Mouse (Mus musculus) ES-E14 (cell line): ENCODE measurements at regions not wholly inside any gene's neighbourhood (a gene's known extent, or its start where the extent isn't known, plus 50 kb on each side); places are given as distances from the start of the nearest gene placed in this dataset.

Experiments
- DNase-seq: peaks from one replicate; pipeline ENCODE4 v3.0.0-alpha.2; 2013; ENCODE audit warnings: low read depth, low spot score
- H3K27ac ChIP-seq: 2 replicates; pipeline ENCODE4 v1.5.1; 2012; ENCODE audit warnings: low read depth, mild to moderate bottlenecking, low read length, moderate library complexity, mixed read lengths; ENCODE audit not compliant: poor library complexity, insufficient read depth, severe bottlenecking
- H3K36me3 ChIP-seq: 2 replicates; pipeline ENCODE4 v1.6.1; 2012; ENCODE audit warnings: mild to moderate bottlenecking, low read length, moderate library complexity, mixed read lengths; ENCODE audit not compliant: control insufficient read depth, poor library complexity, insufficient read depth, severe bottlenecking
- H3K4me1 ChIP-seq, 2 experiments: fragments of 150-350 bp in 1 of 2; sonication (generic) in 1 of 2; 2 replicates each; pipeline ENCODE4 v1.6.1; 2012; ENCODE audit warnings: low read length in 2 of 2, mild to moderate bottlenecking in 1 of 2, mixed read lengths in 1 of 2; ENCODE audit not compliant: control insufficient read depth in 2 of 2, insufficient read depth in 2 of 2, poor library complexity in 1 of 2
- H3K4me3 ChIP-seq, 2 experiments: fragments of 150-350 bp in 1 of 2; sonication (generic) in 1 of 2; 2 replicates each; pipeline ENCODE4 v1.5.1; 2012; ENCODE audit warnings: low read length in 2 of 2, low read depth in 1 of 2, mild to moderate bottlenecking in 1 of 2, mixed read lengths in 1 of 2; ENCODE audit not compliant: insufficient read depth in 1 of 2, poor library complexity in 1 of 2, severe bottlenecking in 1 of 2
- H3K9ac ChIP-seq: 2 replicates; pipeline ENCODE4 v1.6.1; 2012; ENCODE audit warnings: low read depth, mild to moderate bottlenecking, low read length, mixed read lengths; ENCODE audit not compliant: poor library complexity, insufficient read depth, severe bottlenecking
- H3K9me3 ChIP-seq: fragments of 150-350 bp; sonication (generic); 2 replicates; pipeline ENCODE4 v1.6.1; 2012; ENCODE audit warnings: low read depth, mild to moderate bottlenecking, low read length; ENCODE audit not compliant: control insufficient read depth, insufficient read depth
- CHD2 ChIP-seq: IDR thresholded peaks from 2 replicates; pipeline ENCODE4 v1.6.1; 2014; ENCODE audit warnings: mild to moderate bottlenecking, low read depth, low read length, inconsistent platforms
- HCFC1 ChIP-seq: IDR thresholded peaks from 2 replicates; pipeline ENCODE4 v1.6.1; 2012; ENCODE audit warnings: low read length, inconsistent platforms, borderline replicate concordance; ENCODE audit not compliant: insufficient read depth
- MAFK ChIP-seq: IDR thresholded peaks from 2 replicates; pipeline ENCODE4 v1.6.1; 2014; ENCODE audit warnings: mild to moderate bottlenecking, low read depth, low read length, inconsistent platforms; ENCODE audit not compliant: insufficient read depth
- ZC3H11A ChIP-seq: IDR thresholded peaks from 2 replicates; pipeline ENCODE4 v1.6.1; 2012; ENCODE audit warnings: low read depth, mild to moderate bottlenecking, inconsistent platforms, low read length, borderline replicate concordance
- ZNF384 ChIP-seq: IDR thresholded peaks from 2 replicates; pipeline ENCODE4 v1.6.1; 2012; ENCODE audit warnings: low read depth, low read length, inconsistent platforms
- in situ Hi-C, 2 experiments: fragments of 600-800 bp; cut with MboI; formaldehyde crosslinking; loops; one replicate each; pipeline ENCODE4 v1.15.1; 2025; ENCODE audit warnings: low sequenced_read_pairs in 2 of 2, inconsistent platforms in 1 of 2; ENCODE audit not compliant: unreplicated experiment in 2 of 2

DNA sequence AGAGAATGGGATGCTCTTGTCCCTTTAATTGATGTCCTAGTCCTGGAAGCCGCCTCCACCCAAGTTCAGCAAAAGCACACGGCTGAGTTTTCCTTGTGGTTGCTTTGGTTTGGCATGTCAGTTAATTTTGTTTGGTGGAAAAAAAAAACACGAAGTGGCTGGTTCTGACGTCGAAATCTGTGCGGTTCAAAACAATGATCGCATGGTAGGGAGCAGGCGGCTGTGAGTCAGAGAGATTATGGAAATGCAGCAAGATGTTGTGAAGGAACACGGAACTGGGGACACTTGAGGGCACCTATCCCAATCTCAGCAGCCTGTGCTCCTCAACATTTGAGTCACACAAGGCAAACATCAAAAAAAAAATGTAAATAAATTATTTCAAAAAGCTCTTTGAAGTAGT is 266.1 kb downstream of the Gm826 start:
- Histone ChIP-seq H3K36me3 (no peaks in the 10 kb centered on the region), H3K9me3 (no peaks in the 10 kb centered on the region), H3K27ac (no peak overlapping the region), H3K4me1 (no peaks in the 10 kb centered on the region), H3K9ac (no peak overlapping the region), H3K4me3 (no peak overlapping the region)
- in situ Hi-C loops, result no loop called here
- DNase-seq, result no peak
- TF ChIP-seq MAFK, result no peak
- no peak for TF ChIP-seq ZC3H11A
- TF ChIP-seq CHD2, result no peak
- no peak for TF ChIP-seq ZNF384
- no peak for TF ChIP-seq HCFC1

DNA sequence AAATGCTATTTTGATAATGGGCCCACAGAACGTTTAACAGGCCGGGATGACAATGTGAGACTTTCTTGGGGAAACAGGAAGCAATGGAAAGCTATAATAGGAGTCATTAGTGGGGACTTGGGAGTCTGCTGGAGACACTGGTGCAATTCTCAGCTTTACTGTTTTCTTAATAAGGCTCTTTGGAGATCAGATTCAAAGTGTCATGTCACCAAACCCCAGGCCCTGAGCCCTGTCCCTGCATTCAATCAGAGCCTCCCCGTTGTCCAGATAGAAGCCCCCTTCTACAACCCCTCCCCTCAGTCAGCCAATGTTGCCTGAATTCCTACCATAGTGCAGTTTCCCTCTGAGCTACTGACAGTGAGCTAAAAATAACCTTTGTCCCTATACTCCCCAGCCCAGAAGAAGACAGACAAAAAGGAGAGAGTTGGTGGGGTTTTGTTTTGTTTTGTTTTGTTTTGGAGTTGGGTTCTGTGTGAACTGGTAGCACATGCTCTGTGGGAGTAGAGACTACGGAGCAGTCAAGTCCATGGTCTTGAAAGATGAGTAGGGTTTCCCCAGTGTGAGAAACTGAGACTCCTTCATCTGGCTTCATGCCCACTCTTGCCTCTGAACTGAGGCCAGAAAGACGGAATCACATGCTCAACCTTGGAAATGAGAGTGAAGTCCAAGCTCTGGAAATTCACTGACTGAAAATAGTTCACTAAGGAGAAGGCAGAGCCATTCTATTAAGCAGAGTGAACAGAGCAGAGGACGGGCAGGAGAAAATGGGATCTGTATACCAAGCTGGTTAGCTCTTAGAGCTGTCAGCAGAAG is 267.3 kb downstream of the Gm826 start:
- Histone ChIP-seq H3K36me3 (no peaks in the 10 kb centered on the region), H3K4me3 (no peak overlapping the region), H3K9me3 (no peaks in the 10 kb centered on the region), H3K9ac (no peak overlapping the region), H3K27ac (no peak overlapping the region), H3K4me1 (no peaks in the 10 kb centered on the region)
- TF ChIP-seq ZC3H11A (no peak), CHD2 (no peak), MAFK (no peak), ZNF384 (no peak), HCFC1 (no peak)
- in situ Hi-C loops, result no loop called here
- no peak for DNase-seq

- Histone ChIP-seq H3K4me3 (no peak overlapping the region), H3K27ac (no peak overlapping the region), H3K9ac (no peak overlapping the region), H3K9me3 (no peaks in the 10 kb centered on the region), H3K4me1 (peaks cover 0 to 3% of the 10 kb centered on the region in 2 experiments; a peak in 1 of 4 replicates), H3K36me3 (no peaks in the 10 kb centered on the region)
- no peak for TF ChIP-seq MAFK
- no peak for TF ChIP-seq CHD2
- no peak for TF ChIP-seq ZNF384
- TF ChIP-seq ZC3H11A, result no peak
- TF ChIP-seq HCFC1, result no peak
- no peak for DNase-seq
- in situ Hi-C loops, result no loop called here
These were observed 271.6 kb downstream of the Gm826 start for GRCm38 (mm10) chr2:160062148-160062937.

DNA sequence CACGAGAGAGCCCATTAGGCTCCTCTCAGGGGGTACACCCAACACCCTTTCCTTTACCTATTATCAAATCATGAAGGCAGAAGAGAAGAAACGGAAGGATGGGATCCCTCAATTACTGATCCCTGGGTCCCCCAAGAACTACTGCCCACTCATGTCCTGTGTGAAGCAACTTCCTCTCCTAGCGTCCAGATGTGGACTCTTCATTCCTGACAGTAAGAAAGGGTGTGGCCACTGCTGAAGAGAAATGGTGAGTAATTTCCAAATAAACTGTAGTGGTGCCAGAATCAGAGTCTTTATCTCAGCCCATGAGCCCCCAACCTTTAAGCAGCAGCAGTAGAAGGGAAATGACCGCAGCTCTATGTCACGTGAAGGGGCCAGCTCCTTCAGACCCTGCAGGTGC is 273.9 kb downstream of the Gm826 start:
- Histone ChIP-seq H3K4me3 (no peak overlapping the region), H3K27ac (no peak overlapping the region), H3K9ac (no peak overlapping the region), H3K4me1 (peaks cover 0 to 3% of the 10 kb centered on the region in 2 experiments; a peak in 1 of 4 replicates), H3K36me3 (no peaks in the 10 kb centered on the region), H3K9me3 (no peaks in the 10 kb centered on the region)
- TF ChIP-seq HCFC1 (no peak), MAFK (no peak), CHD2 (no peak)
- no peak for DNase-seq
- in situ Hi-C loops, result no loop called here
